Mouse (Mus musculus): ENCODE results near the gene Rnf144b. TPM values are rescaled to one million over a fixed set of nuclear protein-coding genes. Genes with fewer than 3 reads are reported as not detected.

Rnf144b gene
- polyA plus RNA-seq, 1 experiment, result 8.3 TPM

DNA sequence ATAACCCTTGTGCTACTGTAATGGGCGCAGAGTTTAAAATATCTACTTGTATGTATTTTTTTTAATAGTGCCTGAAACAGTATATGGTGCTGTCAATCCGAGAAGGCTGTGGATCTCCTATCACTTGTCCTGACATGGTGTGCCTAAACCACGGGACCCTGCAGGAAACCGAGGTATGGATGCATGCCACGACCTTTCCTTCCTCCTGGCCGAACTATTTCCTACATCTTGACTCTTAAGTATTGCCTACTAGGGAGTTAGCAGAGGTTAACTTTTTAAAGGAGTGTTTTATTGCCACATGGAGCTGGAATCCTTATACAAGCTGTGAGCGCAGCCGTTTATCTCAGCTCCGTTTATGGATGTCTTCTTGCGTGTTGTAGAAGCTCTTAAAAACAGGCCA lies 98.0 kb downstream of the Rnf144b start:
- Histone ChIP-seq H3K4me3 (replicated peaks; ENCODE audit: control insufficient read depth, low read depth, low read length) (no peak overlapping the region), H3K27ac (ENCODE audit: control insufficient read depth, insufficient read depth, low read depth, low read length, poor library complexity) (no peak overlapping the region), H3K4me1 (ENCODE audit: control insufficient read depth, insufficient read depth, low read length) (no peaks in the 10 kb centered on the region; the same call in 1 of the 2 replicates)
- WGBS, result 47% methylated on average over 10 of the region's 10 CpGs
- TF ChIP-seq POLR2A (IDR thresholded peaks at IDR 0.05; ENCODE audit: borderline replicate concordance, control insufficient read depth, low read depth, low read length) (no peak), CTCF (IDR thresholded peaks at IDR 0.05; ENCODE audit: control insufficient read depth, insufficient read depth, low read length) (no peak)

DNA sequence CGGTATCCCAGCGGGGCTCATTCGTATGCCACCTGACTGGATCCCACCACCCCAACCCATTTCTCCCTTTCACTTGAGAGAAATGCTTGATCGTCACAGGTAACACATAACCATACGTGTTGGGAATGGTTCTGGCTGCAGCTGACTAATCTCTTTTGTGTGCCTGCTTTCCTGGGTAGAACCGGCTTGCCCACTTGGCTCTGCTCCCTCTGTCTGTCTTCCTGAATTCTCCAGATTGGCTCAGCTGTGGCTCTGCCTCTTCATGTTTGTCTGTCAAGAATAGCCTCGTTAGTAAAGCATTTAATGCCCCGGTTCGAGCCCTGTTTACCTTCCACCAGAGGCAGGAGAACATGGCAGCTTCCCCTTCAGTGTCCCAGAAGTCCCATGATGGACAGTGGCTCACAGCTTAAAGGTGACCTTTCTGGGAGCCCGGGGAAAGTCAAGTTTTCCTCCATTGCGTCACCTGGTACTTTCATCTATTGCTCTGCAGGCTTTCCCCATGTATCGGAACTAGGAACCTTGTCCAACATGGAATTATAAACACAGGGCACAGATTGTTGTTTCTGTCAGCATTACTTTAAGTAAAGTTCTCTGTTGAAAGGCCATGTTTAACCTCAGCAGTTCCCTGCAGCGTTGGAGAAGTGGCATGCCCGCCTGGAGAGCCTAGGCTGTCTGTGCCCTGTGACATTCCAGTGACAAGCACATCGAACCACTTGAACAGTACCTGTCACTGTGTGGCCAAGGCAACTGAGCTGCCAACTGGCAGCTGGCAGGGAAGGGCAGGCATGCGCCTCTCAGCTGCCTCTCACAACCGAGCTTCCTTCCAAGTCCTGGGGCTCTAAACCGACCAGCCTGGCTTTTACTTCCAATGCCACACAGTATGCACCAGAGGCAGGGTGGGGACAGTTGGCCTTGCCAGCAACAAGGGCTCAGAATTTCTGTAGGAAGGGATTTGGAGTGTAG lies 101.4 kb downstream of the Rnf144b start:
- H3K4me3 ChIP-seq (replicated peaks; ENCODE audit: control insufficient read depth, low read depth, low read length), result no peak overlapping the region
- no peak for TF ChIP-seq POLR2A (IDR thresholded peaks at IDR 0.05; ENCODE audit: borderline replicate concordance, control insufficient read depth, low read depth, low read length)
- TF ChIP-seq CTCF (IDR thresholded peaks at IDR 0.05; ENCODE audit: control insufficient read depth, insufficient read depth, low read length), result no peak
- H3K27ac ChIP-seq (ENCODE audit: control insufficient read depth, insufficient read depth, low read depth, low read length, poor library complexity), result no peak overlapping the region
- no peaks in the 10 kb centered on the region for H3K4me1 ChIP-seq (ENCODE audit: control insufficient read depth, insufficient read depth, low read length)
- 79% methylated on average over 18 of the region's 18 CpGs for WGBS

DNA sequence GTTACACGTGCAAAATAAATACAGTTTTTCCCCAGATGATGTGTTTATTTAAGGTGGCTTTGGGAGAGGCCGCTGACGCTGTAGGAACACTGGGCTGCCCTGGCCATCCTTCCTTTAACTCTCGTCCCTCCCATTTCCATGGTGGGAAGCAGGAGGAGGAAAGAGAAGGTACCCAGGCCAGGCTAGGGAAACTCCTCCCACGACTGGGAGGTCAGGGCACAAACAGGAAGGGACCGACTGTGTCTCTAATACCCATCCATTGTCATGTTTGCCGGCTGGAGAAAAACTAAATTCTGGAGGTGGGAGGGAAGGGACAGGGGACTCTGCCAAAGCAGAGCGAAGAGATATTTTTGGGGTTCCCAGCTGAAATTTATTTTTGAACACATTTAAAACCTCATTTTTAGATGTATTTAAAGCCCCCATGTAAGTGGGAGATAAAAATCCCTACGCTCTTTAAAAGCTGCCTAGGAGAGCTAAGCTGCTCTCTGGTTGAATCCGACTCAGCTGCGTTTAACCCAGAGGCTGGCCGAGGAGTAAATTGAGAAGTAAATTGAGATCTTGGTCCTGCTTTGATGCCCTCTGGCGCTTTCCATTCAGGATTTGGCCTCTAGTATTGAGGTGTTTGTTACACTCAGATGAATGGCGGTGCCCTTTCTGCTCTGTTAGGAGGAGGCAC lies 102.3 kb downstream of the Rnf144b start:
- 82% methylated on average over 14 of the region's 14 CpGs for WGBS
- Histone ChIP-seq H3K4me3 (replicated peaks; ENCODE audit: control insufficient read depth, low read depth, low read length) (no peak overlapping the region), H3K27ac (ENCODE audit: control insufficient read depth, insufficient read depth, low read depth, low read length, poor library complexity) (no peak overlapping the region), H3K4me1 (ENCODE audit: control insufficient read depth, insufficient read depth, low read length) (no peaks in the 10 kb centered on the region; the same call in 1 of the 2 replicates)
- no peak for TF ChIP-seq CTCF (IDR thresholded peaks at IDR 0.05; ENCODE audit: control insufficient read depth, insufficient read depth, low read length)
- no peak for TF ChIP-seq POLR2A (IDR thresholded peaks at IDR 0.05; ENCODE audit: borderline replicate concordance, control insufficient read depth, low read depth, low read length)

DNA sequence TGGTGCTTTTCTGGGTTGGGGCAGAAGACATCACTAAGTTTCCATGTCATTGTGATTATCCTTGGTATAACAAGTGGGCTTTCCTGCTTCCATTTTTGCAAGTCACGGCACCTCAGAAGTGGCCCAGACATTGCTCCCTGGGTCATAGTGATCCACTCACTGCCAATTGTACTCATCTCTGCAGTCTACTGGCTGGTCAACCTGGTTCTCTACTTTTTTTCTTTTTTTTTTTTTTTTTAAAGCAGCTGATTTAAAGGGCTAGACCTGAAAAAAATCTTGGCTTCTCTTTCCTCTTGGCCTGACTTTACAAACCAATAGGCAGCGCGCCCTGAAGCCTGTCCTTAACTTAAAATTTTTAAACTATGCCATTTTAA lies 102.9 kb downstream of the Rnf144b start:
- Histone ChIP-seq H3K4me3 (replicated peaks; ENCODE audit: control insufficient read depth, low read depth, low read length) (no peak overlapping the region), H3K27ac (ENCODE audit: control insufficient read depth, insufficient read depth, low read depth, low read length, poor library complexity) (no peak overlapping the region), H3K4me1 (ENCODE audit: control insufficient read depth, insufficient read depth, low read length) (no peaks in the 10 kb centered on the region; the same call in 1 of the 2 replicates)
- WGBS, result 70% methylated on average over 3 of the region's 3 CpGs
- TF ChIP-seq POLR2A (IDR thresholded peaks at IDR 0.05; ENCODE audit: borderline replicate concordance, control insufficient read depth, low read depth, low read length) (no peak), CTCF (IDR thresholded peaks at IDR 0.05; ENCODE audit: control insufficient read depth, insufficient read depth, low read length) (no peak)

GRCm38 (mm10) chr13:47225802-47226201 lies 103.3 kb downstream of the Rnf144b start:
- no peak for TF ChIP-seq POLR2A (IDR thresholded peaks at IDR 0.05; ENCODE audit: borderline replicate concordance, control insufficient read depth, low read depth, low read length)
- no peak for TF ChIP-seq CTCF (IDR thresholded peaks at IDR 0.05; ENCODE audit: control insufficient read depth, insufficient read depth, low read length)
- H3K4me3 ChIP-seq (replicated peaks; ENCODE audit: control insufficient read depth, low read depth, low read length), result no peak overlapping the region
- 42% methylated on average over 9 of the region's 9 CpGs for WGBS
- H3K4me1 ChIP-seq (ENCODE audit: control insufficient read depth, insufficient read depth, low read length), result no peaks in the 10 kb centered on the region; the same call in 1 of the 2 replicates
- H3K27ac ChIP-seq (ENCODE audit: control insufficient read depth, insufficient read depth, low read depth, low read length, poor library complexity), result no peak overlapping the region

GRCm38 (mm10) chr13:47226521-47226920 lies 104.1 kb downstream of the Rnf144b start:
- TF ChIP-seq CTCF (IDR thresholded peaks at IDR 0.05; ENCODE audit: control insufficient read depth, insufficient read depth, low read length) (no peak), POLR2A (IDR thresholded peaks at IDR 0.05; ENCODE audit: borderline replicate concordance, control insufficient read depth, low read depth, low read length) (no peak)
- Histone ChIP-seq H3K27ac (ENCODE audit: control insufficient read depth, insufficient read depth, low read depth, low read length, poor library complexity) (no peak overlapping the region), H3K4me3 (replicated peaks; ENCODE audit: control insufficient read depth, low read depth, low read length) (no peak overlapping the region), H3K4me1 (ENCODE audit: control insufficient read depth, insufficient read depth, low read length) (peaks cover 1% of the 10 kb centered on the region; the same call in 1 of the 2 replicates)
- 91% methylated on average over 5 of the region's 5 CpGs for WGBS

DNA sequence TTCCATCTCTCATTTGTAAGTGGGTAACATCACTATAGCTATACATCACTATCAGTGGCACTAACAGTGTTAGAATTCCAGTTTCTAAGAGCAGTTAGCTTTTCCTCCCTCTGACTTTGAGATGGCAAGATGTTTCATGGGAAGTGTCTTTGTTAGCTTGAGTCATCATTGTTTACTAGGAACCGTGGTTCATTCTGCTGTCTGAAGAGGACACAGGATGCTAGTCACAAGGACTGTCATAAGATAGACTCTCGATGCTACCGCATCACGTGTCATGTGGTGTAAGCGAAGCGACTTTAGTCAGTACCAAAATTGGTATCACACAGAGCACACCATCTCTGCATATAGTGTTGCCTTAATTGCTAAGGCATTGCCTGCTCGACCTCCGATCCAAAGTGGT lies 105.7 kb downstream of the Rnf144b start:
- 81% methylated on average over 8 of the region's 8 CpGs for WGBS
- H3K4me1 ChIP-seq (ENCODE audit: control insufficient read depth, insufficient read depth, low read length), result peaks cover 1% of the 10 kb centered on the region; the same call in 1 of the 2 replicates
- TF ChIP-seq POLR2A (IDR thresholded peaks at IDR 0.05; ENCODE audit: borderline replicate concordance, control insufficient read depth, low read depth, low read length) (no peak), CTCF (IDR thresholded peaks at IDR 0.05; ENCODE audit: control insufficient read depth, insufficient read depth, low read length) (no peak)
- H3K4me3 ChIP-seq (replicated peaks; ENCODE audit: control insufficient read depth, low read depth, low read length), result no peak overlapping the region
- no peak overlapping the region for H3K27ac ChIP-seq (ENCODE audit: control insufficient read depth, insufficient read depth, low read depth, low read length, poor library complexity)

DNA sequence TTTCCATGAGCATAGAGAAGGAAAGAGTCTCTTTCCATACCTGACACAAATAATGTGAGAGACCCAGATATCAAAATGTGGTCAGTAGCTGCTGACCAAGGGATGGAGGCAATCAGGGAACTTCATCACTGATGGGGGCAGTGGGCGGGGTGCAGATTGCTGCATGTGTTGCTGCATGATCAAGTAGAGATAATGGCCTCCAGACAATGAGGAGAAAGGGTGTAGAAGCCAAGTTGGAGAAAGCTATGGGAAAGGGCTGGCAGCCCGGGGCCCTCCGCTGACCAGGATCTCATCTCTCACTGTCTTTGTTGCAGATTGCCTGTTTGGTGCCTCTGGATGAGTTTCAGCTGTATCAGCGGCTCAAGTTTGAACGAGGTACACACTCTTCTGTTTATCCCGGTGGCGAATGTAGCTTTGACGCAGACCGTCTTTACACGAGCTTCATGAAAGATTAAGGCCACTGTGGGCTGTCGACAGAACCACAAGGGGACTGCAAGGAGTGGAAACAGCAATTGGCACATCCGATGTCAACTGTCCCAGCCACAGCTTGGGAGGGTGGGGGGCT lies 106.3 kb downstream of the Rnf144b start:
- peaks cover 1% of the 10 kb centered on the region; the same call in 1 of the 2 replicates for H3K4me1 ChIP-seq (ENCODE audit: control insufficient read depth, insufficient read depth, low read length)
- no peak overlapping the region for H3K4me3 ChIP-seq (replicated peaks; ENCODE audit: control insufficient read depth, low read depth, low read length)
- no peak overlapping the region for H3K27ac ChIP-seq (ENCODE audit: control insufficient read depth, insufficient read depth, low read depth, low read length, poor library complexity)
- WGBS, result 78% methylated on average over 12 of the region's 12 CpGs
- no peak for TF ChIP-seq CTCF (IDR thresholded peaks at IDR 0.05; ENCODE audit: control insufficient read depth, insufficient read depth, low read length)
- no peak for TF ChIP-seq POLR2A (IDR thresholded peaks at IDR 0.05; ENCODE audit: borderline replicate concordance, control insufficient read depth, low read depth, low read length)

Data from bone marrow, adult 2 months (tissue).